Mouse (Mus musculus) natural killer cell, adult 2 months (primary cell): ENCODE results near the gene Klhl10.

Experiments used
- DNase-seq, 2 experiments: peaks; one replicate each; pipeline ENCODE4 v3.0.0; 2022; ENCODE audit warnings: low spot score in 2 of 2

Gene Klhl10

DNA sequence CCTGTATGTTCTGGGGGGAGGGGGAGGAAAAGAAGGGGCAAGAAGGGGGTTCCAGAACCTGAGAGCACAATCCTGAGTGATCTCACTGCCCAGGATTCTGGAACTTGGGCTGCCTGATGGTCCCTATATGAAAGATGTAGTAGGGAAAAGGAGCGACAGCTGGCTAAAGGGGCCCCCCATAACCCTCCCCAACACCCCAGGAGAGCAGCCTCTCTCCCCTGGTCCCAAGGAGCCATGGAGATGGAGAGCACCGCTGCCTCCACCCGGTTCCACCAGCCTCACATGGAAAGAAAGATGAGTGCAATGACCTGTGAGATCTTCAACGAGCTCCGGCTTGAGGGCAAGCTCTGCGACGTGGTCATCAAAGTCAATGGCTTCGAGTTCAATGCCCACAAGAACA, at the start of gene Klhl10, which contains the start of gene Nt5c3b:
TSS of gene Klhl10 (plus strand) at position 121 of the 400 bp plus-strand sequence.
TSS of gene Nt5c3b (minus strand) at position 12 of the 400 bp plus-strand sequence.
- no peak for DNase-seq

DNA sequence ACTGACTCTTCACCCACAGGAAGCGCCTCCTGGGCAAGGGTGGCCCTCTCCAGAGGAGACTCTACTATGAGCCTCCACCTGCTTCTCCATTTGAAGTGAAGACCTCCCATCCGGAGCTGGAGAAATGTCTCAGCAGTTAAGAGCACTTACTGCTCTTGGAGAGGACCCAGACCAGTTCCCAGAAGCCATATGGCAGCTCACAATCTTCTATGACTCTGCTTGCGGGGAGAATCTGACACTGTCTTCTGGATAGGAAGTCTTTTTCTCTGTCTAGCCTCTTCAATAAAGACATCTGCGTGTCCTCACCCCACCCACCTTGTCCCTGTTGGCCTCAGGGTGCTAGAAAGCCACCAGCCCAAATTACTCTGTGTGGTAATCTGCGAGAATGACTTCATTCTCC, 48.8 kb upstream of the Klhl10 start:
- DNase-seq: no peak

DNA sequence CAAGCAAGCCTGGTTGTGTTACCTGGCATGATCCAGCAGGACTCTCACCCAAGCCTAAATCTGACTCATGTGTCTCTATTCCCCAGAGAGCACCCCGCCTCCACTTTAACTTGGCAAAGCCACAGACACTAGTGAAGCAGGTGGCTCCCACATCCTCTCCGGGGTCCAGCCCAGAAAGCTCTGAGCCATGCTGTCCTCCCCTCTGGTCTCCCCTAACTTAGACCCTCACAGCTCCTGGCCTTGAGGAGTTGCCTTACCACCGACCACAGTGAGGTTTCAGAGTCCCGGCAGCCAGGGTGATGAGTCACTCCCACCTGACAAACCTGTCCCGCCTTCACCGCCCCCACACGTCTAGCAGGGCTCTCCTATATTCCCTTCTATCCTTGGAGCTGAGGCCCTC, 48.0 kb upstream of the Klhl10 start:
- peak; percentile 52 to 59 for DNase-seq

DNA sequence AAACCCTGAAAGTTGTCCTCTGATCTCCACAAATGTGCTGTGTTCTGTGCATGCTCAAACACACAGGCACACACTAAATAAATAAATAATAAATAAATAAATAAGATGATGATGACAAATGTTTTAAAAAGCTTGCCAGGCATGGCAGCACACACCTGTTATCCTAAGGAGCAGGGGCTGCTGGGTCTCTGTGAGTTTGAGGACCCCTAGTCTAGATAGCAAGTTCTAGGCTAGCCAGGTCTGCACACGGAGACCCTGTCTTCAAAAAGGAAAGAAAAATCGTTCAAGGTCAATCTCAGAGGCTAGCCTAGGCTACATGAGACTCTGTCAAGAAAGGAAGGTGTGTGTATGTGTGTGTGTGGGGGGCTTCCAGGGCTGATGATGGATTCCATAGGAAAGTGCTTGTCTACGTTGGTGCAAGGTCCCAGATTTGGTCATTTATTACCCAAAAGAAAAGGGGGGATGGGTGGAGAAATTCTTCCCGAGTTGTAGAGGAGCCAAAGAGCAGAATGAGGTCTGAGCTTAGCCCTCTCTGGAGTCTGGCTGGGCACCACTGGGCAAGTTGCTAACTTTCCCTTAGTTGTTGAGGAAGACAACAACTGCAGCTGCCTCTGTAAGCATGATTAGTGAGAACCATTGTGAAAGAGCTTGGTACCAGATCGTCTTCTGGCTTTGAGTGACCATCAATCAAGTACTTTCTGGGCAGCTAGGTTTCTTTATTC, 47.2 kb upstream of the Klhl10 start:
- no peak for DNase-seq

DNA sequence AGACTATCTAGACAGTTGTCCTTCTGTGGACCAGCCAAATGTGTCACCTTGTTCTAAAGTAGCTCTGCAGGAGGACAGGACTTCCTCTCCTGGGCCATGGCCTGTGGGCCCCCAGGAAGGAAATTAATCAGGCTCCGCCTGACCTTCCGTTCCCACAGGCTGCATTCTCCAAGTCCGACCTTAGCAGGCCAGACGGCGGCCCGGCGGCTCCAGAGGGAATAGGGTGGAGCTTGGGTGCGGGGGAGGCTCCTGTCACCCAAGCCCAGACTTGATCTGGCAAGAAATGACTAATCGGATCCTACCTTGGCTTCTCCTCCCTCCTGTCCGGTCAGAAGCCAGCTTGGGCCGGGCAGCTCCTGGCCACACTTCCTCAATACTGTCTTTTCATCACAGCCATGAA, 46.5 kb upstream of the Klhl10 start:
- DNase-seq: no peak

DNA sequence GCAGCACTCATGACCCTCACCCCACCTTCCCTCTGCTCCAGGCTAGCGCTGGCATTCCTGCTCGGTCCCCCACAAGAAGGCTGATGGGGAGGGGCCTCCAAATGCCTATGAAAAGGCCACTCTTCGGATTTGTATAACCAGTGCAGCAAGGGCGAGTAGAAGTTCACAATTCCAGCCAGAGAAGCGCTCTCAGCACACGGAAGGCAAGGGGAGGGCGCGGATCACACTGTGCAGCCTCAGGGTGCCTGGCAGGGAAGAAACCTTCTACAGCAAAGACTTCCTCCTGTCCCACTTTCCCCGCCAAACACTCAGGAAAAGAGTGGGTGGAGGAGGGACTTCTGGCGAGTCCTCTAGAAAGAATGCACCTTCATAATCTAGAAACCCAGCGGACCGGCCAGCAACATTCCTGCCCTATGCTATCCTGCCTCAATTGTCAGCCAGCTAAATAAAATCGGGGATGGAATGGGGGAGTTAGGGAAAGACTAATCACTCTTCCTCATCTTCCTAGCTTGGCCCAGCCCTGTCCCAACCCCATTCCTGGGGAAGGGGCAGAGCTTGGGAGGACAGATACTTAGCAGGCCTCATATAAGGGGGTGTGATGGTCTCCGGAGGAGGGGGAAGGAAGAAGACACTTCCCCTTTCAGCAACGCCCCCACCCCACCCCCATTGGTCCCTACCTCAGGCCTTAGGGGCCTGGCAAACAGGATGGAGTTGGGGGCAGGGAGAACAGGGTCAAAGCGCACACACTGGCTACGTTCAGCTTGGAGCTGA, 45.7 kb upstream of the Klhl10 start:
- no peak for DNase-seq

DNA sequence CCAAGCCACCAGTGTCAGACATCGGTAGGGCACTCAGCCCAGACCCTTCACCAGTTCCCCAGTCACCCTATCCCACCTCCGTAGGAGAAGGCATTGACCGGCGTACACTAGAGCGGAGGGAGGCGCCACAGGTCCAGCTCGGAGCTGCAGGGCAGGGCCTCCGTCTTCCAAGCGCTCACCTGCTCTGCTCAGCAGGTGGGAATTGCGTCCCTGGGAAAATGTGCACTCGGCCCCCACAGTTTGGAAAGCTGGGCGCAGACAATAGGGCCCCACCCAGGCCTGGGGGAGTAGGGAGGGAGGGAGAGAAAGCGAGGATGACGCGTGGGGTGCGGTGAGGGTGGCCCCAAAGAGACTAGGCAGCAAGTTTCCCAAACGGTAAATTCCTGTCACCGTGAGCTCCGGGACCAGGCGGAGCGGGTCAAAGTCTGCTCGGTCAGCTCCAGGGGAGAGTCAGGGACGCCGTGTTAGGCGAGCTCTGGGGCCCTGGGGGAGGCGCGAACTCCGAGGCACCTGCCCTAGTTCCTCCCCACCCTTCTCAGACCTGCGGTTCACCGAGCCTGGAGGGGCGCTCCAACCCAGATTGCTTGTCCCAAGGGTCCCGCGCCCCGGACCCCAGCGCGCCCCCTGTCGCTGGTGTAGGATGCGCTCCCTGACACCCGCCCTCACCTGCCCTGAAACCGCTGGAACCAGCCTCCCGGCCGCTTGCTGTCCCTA, 44.7 kb upstream of the Klhl10 start:
- DNase-seq: no peak

DNA sequence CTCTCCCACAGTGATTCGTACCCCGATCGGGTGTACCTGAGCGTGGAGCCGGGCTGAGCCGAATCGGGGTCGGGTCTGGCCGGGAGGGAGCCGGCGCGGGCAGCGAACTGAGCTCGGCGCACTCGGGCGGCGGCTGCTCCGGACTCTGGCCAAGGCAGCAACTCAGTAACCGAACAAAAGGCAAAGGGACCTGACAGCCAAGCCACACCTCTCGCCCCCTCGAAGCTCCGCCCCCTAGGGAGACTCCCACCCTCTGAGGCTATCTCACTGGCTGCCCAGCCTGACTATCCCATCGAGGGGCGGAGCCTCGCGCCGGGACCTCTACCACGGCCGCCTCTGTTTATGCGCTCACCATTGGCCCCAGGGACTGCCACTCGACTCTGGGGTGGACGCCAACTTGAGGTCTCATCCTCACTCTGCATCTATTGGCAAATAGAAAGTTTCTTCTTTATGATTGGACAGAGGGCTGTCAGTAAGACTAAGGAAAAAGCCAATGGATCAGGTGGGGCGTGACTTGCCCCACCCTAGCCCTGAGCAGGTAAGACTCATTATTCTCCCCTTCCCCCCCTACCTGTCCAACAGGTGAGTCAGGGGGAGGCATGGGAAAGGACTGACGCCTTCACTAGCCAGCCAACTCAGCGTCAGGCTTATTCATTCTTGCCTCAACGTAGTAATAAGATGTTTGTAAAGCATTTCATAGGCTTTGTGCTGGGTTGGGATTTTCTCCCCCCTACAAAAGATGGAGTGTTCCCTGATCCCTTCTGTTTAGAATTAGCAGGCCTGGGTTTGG, 43.9 kb upstream of the Klhl10 start, which contains the start of gene Jup:
TSS of gene Jup (minus strand) at position 164 of the 790 bp plus-strand sequence.
- peak; percentile 96 to 97 for DNase-seq

DNA sequence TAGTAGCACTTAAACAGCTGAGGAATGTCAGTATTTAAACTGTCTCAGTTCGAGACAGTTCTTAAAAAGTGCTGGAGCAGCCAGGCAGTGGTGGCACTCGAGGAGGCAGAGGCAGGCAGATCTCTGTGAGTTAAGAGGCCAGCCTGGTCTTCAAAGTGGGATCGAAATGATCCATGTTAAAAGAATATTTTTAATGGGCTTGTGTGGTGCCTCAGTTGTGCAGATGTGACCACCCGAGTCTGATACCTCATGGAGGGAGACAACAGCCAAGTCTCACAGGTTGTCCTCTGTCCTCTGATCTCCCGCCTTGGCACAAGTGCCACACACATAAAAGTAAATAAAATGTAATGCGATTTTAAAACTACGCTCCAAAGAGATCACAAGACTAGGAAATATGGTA, 43.2 kb upstream of the Klhl10 start:
- DNase-seq: no peak

DNA sequence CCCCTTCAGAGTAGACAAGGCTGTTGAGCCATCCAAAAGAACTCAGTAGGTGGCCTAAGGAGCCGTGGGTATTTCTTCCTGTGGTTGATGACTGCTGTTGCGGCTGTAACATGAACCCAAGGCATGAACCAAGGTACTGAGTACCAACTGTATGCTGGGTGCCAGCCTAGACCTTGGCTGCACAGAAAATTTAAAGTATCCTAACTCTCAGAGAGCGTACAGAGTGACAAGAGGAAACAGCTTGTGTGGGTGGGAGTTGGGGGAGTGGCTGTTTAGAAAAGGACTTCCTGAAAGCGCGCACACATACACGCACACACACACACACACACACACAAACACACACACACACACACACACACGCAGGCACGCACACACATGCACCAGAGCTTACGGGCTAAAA, 42.4 kb upstream of the Klhl10 start:
- DNase-seq: peak; percentile 30 to 43

DNA sequence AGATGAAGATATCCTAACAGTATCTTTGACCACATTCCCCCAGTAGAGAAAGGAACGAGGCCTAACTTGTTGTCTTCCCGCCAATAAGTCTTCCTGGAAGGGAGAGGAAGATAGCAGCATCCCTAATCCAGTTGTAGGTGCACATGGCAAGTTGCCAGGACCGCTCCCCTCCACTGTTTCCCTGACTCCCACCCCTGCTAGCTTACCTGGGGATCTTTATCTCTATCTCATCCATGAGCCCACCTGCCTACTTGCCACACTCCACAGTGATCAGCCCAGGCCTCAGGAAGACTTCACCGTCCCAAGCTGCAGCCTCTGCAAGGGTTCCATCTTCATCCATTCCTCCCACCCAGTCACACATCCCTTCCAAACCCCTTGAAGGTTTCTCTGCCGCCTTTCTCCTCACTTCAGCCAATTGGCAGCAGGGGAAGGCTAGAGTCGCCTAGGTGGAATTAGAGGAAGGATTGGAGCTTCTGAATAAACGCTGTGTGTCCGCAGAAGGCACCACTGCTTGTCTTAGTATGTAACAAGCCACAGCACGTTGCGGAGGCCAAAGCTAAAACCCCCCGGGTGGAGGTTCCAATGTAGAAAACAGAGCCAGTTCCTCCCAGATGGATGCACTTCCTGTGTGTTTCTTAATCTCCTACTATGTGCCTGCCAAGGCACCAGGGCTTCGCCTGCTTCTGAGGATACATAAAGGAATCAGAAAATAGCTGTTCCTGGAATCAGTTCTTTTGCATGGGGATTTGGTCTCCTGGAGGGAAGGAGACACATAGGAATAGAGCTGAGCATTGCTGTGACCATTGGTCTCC, 41.8 kb upstream of the Klhl10 start:
- DNase-seq: no peak

DNA sequence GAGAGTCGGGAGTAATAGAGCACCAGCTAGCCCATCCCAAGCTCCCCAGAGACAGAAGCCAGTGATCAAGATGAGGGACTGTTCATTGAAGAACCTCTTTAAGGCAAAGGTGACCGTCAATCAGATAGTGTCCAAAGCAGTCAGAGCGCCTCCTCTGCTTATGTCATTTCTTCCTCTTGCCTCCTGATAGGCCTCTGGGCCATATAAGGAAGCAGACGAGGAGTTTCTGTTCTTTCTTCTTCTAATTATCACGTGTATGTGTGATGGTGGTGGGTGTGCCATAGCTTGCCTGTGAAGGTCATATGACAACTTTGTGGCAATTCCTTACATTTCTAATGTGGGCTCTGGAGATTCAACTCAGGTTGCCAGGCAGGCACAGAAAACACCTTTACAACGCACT, 40.9 kb upstream of the Klhl10 start:
- DNase-seq: no peak

DNA sequence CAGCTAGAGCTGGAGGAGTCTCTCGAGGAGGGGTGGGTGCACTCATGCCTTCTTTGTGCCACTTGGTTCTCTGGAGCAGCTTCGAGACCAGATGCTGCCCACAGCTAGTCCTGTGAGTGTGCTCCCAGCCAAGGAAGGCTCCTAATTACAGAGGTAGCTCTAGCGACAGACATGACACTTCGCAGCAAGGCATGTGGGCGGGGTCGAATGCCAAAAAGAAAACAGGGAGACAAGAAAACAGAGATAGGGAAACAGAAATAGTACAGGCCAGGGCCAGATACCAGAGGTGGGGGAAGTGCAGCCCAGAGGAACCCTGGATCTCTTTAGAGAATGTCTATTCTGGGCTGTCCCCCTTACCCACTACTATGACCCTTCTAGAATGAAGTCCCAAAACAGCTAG, 39.5 kb upstream of the Klhl10 start:
- no peak for DNase-seq

DNA sequence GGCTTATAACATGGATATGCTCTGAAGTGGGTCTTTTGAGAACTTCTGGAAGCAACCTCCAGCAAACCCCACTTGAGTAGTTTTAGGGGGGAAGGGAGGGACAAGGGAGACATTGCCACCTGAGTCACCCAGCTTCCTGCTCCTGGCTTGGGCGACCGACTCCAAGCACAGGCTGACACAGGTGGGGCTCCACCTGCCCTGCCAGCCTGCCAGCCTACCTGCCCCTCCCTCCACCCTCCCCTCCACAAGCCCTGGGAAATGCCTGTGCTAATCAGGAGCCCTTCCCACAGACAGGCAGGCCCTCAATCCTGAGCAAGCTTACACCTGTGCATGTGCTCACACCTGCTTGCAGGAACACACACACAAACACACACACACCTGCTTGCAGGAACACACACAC, 39.0 kb upstream of the Klhl10 start:
- DNase-seq: no peak

DNA sequence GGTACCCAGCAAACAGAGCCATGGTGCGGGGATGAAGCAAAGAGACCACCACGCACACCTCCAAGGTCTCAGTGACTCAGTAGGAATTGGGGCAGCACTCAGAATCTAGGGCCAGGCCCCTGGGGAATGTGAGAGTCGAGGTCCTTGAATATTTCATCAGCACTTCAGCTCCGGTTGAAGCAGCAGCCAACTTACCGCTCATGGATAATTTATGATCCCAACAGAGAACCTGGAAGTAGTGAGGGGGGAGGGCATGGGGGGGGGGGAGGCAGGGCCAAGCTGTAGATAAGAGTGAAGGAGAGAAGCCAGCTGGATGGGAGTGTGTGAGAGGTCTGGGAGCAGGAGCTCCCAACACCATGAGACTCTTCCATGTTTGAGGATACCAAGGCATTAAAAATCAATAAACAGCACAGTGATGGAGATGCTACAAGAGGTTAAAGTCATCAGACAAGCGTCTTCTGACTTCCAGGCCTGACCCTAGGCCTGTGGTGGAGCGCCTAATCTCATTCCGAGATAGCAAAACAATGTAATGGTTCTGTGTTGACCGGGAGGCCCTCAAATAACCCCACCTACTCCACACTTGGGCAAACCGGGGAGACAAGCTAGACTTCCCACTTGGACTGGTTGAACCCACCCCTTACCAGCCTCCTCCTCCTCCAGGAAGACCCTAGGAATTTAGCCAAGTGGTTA, 38.1 kb upstream of the Klhl10 start:
- no peak for DNase-seq

DNA sequence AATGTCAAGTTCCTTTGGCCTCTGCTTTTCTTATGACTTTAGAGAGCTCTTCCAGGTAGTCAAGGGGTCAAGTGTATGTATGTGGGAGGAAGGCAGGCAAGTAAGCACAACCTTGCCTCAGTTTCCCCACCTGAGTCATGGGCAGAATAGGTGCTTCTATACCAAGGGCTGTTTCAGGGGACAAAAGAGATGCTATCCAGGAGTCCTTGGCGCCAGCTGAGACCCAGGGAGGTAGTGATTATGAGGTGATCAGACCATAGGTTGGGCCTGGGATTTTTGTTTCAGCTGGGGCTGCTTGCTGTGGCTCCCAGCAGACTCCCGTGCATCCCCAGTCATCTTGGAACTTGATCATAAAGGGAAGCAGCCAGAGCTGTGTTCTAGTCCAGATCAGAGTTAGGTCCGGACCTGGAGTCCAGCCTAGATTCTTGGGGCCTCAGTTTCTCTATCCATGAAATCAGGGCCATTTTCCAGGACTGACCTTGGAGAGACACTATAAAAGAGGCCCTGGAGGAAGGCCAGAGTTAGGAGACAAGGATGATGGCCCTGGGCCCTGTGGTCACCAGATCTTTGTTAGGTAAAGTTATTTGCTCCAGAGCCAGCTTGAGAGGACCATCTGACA, 37.2 kb upstream of the Klhl10 start:
- DNase-seq: no peak

DNA sequence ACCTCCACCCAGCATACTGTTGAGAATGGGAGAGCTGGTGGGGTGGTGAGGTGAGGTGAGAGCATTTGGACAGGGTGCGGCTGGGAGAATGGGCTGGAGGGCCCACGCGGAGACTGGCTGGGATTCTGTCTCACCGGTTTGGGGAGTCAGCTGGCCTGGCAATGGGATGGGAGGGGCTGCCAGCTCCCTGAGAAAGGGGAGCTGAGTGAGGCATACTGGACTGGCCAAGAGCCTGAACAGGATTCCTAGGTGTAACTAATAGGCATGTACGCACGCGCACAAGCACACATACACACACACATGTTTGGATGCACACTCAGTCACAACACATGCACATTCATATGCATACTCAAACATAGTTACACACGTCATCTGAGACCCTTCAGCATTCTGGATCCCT, 35.4 kb upstream of the Klhl10 start:
- no peak for DNase-seq

DNA sequence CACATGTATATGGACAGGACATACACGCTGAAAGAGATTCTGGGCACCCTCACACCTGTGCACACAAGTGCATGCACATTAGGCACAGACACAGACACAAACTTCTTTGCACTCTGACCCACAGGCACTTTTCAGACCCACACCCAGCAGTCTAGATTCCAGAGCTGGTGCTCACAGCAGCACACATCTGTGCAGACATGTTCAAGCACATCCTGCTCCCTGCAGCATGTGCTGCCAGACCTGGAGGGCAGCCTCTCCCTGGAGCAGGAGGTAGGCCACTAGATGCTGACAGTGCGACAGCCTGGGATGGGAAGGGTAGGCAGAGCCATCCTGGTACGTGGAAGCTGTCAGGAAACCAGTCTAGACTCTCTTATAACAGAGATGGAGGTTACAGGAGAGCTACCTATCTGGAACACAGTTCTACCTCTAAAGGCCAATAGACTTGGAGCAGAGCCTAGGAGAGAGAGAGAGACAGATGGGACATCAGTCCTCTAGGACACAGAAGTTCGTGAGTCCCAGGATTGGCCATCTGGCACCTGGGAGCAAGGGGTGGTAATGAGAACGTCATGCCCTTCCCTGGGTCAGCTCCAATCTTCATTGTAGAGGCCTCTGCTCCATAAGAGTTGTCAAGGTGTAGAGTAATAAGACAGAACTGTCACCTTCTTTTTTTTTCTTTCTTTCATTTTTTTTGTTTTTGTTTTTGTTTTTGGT, 34.6 kb upstream of the Klhl10 start:
- DNase-seq: no peak
